Mouse (Mus musculus): Measurements from ENCODE around the gene Hoxa3. TPM values are rescaled to one million over a fixed set of nuclear protein-coding genes. Genes with fewer than 3 reads are reported as not detected.

The Hoxa3 gene
- polyA plus RNA-seq, 1 experiment, result not detected

GRCm38 (mm10) chr6:52223939-52224760, 11.0 kb upstream of the Hoxa3 start:
- peaks cover 3% of the 10 kb centered on the region for H3K4me1 ChIP-seq (ENCODE audit: control insufficient read depth)
- TF ChIP-seq TAL1 (IDR thresholded peaks at IDR 0.05; ENCODE audit: low read length), result no peak
- TF ChIP-seq GATA1 (IDR thresholded peaks at IDR 0.05; ENCODE audit: low read length), result no peak
- H3K36me3 ChIP-seq (ENCODE audit: control insufficient read depth), result no peaks in the 10 kb centered on the region
- H3K9me3 ChIP-seq (ENCODE audit: control insufficient read depth, low read length), result peaks cover 9% of the 10 kb centered on the region
- H3K27me3 ChIP-seq (ENCODE audit: control insufficient read depth), result peaks cover 100% of the 10 kb centered on the region
- H3K4me3 ChIP-seq (replicated peaks), result no peak overlapping the region

DNA sequence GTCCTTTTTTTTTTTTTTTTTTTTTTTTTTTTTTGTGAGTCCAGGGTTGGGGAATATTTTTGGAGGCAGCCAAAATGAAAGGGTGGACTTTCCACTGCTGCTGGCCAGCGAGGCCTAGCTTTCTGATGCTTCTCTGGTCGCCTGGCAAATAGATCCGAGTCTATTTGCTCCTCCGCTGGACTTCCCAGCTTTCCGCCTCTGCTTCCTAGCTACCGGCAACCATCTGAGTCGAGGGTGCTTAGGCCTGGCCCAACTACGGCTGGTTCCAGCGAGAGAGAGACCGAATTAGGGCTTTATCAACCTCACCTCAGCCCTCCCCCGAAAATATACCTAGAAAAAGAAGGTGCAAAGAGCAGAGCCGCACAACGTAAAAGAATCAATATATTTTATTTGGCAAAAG, 9.6 kb upstream of the Hoxa3 start:
- TF ChIP-seq GATA1 (IDR thresholded peaks at IDR 0.05; ENCODE audit: low read length) (no peak), TAL1 (IDR thresholded peaks at IDR 0.05; ENCODE audit: low read length) (no peak)
- Histone ChIP-seq H3K9me3 (ENCODE audit: control insufficient read depth, low read length) (peaks cover 9% of the 10 kb centered on the region), H3K27me3 (ENCODE audit: control insufficient read depth) (peaks cover 100% of the 10 kb centered on the region), H3K4me3 (replicated peaks) (no peak overlapping the region), H3K4me1 (ENCODE audit: control insufficient read depth) (peaks cover 3% of the 10 kb centered on the region), H3K36me3 (ENCODE audit: control insufficient read depth) (no peaks in the 10 kb centered on the region)

DNA sequence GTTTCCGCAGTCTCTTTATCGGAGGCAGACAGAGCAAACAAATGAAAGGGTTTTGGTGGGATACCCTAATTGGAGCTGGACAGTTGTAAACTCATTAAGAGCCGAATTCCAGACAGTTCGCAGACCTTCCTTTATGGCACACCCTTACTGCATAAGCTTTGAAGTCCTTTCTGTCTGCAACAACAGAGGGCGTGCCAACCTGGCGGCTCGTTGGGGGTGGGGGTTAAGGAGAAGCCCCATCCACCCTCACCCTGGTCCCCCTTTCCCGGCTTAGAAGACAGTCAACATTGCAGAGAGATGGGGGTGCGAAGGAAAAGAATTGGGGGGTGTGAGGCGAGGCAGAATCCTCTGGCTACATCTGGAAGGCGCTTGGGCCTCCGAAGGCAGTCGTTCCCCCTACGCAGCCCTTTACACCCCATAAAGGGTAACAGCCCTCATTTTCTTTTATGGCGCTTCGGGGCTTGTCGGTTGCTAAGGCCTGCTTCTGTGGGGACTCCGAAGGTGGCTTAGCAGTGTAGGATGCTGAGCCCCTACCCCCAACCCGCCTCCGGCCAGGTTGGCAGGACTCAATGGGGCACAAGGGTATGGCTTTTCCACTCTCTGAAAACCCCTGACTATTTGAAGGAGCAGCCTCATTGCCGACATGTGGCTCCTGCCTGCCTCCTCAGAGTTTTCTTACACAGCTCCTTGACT, 9.0 kb upstream of the Hoxa3 start:
- H3K27me3 ChIP-seq (ENCODE audit: control insufficient read depth), result peaks cover 100% of the 10 kb centered on the region
- peaks cover 3% of the 10 kb centered on the region for H3K4me1 ChIP-seq (ENCODE audit: control insufficient read depth)
- TF ChIP-seq GATA1 (IDR thresholded peaks at IDR 0.05; ENCODE audit: low read length) (no peak), TAL1 (IDR thresholded peaks at IDR 0.05; ENCODE audit: low read length) (no peak)
- H3K9me3 ChIP-seq (ENCODE audit: control insufficient read depth, low read length), result peaks cover 9% of the 10 kb centered on the region
- H3K4me3 ChIP-seq (replicated peaks), result no peak overlapping the region
- H3K36me3 ChIP-seq (ENCODE audit: control insufficient read depth), result no peaks in the 10 kb centered on the region

- TF ChIP-seq GATA1 (IDR thresholded peaks at IDR 0.05; ENCODE audit: low read length), result no peak
- TF ChIP-seq TAL1 (IDR thresholded peaks at IDR 0.05; ENCODE audit: low read length), result no peak
- Histone ChIP-seq H3K36me3 (ENCODE audit: control insufficient read depth) (no peaks in the 10 kb centered on the region), H3K9me3 (ENCODE audit: control insufficient read depth, low read length) (peaks cover 9% of the 10 kb centered on the region), H3K27me3 (ENCODE audit: control insufficient read depth) (peaks cover 100% of the 10 kb centered on the region), H3K4me3 (replicated peaks) (peak within 1 kb of the TSS; percentile 44), H3K4me1 (ENCODE audit: control insufficient read depth) (peaks cover 3% of the 10 kb centered on the region)
Observed at GRCm38 (mm10) chr6:52221337-52221992, 8.3 kb upstream of the Hoxa3 start, which contains the start of gene Hoxa7. Gene Hoxa7 (minus strand): TSS chr6:52221854.

DNA sequence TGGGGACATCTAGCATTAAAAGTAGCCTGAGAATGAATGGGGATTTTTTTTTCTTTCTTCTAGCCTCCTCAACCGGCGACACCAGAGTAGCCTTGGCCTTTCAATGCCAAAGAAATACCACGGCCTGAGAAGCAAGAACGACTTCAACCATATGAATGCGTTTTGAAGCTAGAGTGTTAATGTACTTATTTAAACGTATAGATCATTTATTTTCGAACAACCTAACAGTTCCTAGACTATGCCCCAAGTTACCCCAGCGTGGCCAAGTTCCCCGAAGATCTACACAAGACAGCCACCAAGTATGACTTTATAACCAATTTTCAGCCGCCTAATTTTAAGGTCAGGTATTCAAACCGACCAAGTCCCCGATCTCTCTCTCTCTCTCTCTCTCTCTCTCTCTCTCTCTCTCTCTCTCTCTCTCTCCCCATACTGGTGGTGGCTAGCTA, 7.8 kb upstream of the Hoxa3 start:
- Histone ChIP-seq H3K27me3 (ENCODE audit: control insufficient read depth) (peaks cover 100% of the 10 kb centered on the region), H3K4me3 (replicated peaks) (no peak overlapping the region), H3K4me1 (ENCODE audit: control insufficient read depth) (peaks cover 3% of the 10 kb centered on the region), H3K36me3 (ENCODE audit: control insufficient read depth) (no peaks in the 10 kb centered on the region), H3K9me3 (ENCODE audit: control insufficient read depth, low read length) (peaks cover 9% of the 10 kb centered on the region)
- TF ChIP-seq TAL1 (IDR thresholded peaks at IDR 0.05; ENCODE audit: low read length) (no peak), GATA1 (IDR thresholded peaks at IDR 0.05; ENCODE audit: low read length) (no peak)

DNA sequence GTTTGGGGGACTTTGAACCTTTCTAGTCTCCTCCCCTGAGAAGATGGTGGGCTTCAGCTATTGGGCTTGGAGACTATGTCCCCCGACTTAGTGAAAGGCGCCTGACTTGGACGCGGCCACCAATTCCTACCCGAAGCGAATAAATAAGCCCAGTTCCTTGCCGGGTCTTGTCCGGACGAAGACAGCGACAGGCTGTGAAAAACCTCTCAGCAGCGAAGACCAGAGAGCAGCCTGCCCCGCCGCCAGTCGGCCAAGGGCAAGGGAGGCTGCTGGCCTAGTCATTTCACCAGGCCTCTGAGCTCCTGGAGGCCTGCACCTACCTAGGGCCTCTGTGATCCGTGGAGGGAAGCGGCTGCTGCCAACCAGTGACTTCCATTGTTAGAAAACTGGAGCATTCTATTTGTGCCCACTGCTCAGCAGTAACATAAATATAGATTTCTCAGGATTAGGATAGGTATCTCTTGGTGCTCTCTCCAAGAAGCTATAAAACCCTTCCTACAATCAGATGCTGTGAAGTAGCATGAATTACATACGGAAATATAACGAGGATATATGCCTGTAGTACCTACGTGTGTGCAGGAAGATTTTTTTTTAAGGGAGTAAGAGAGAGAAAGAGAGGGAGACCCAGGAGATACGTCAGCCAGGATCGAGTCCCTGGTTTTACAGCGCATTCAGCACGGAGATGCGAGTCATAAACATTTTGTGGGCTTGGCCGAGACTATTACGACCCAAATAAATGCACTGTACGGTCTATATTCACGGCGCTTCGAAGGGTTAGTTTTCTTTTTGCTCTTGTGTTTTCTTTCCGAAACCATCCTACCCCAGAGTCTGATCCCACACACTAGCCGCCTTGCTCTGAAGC, 7.1 kb upstream of the Hoxa3 start:
- Histone ChIP-seq H3K4me3 (replicated peaks) (no peak overlapping the region), H3K27me3 (ENCODE audit: control insufficient read depth) (peaks cover 100% of the 10 kb centered on the region), H3K4me1 (ENCODE audit: control insufficient read depth) (peaks cover 3% of the 10 kb centered on the region), H3K36me3 (ENCODE audit: control insufficient read depth) (no peaks in the 10 kb centered on the region), H3K9me3 (ENCODE audit: control insufficient read depth, low read length) (peaks cover 3% of the 10 kb centered on the region; the same call in 1 of the 2 replicates)
- TF ChIP-seq GATA1 (IDR thresholded peaks at IDR 0.05; ENCODE audit: low read length) (no peak), TAL1 (IDR thresholded peaks at IDR 0.05; ENCODE audit: low read length) (no peak)

DNA sequence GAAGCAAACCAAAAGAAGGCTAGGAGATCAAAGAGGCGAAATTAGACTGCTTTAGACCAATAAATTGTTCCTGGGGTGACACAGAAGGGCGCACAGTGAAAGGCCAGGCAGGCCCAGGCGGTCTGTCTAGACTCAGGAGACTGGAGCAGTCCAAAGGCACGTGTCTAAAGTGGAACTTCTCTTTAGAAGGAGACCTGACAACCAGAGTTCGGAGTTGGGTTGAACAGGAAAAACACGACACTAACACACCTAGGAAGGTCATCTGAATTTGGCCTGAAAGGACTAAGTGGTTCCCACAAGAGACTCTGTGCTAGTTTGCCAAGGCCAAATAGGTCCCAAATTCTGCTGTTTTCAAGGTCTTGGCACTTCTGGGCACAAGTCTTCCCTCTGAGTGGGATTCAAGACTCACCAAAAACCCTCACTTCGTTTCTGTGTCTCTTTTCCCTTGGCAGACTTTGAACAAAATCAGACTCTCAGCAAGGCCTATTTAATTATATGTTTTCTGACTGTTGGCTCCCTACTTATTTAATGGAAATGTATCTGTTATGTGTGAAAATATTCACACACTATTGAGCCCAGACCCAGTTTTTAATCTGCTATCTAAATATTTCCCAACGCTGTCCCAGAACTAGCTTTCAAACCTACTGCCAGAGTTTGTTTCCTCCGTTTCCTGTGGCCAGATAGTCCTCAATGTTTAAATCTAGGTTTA, 6.3 kb upstream of the Hoxa3 start:
- H3K27me3 ChIP-seq (ENCODE audit: control insufficient read depth), result peaks cover 100% of the 10 kb centered on the region

More for the DNA sequence above, 6.3 kb upstream of the Hoxa3 start:
- Histone ChIP-seq H3K36me3 (ENCODE audit: control insufficient read depth) (no peaks in the 10 kb centered on the region), H3K4me3 (replicated peaks) (no peak overlapping the region), H3K9me3 (ENCODE audit: control insufficient read depth, low read length) (peaks cover 3% of the 10 kb centered on the region; the same call in 1 of the 2 replicates), H3K4me1 (ENCODE audit: control insufficient read depth) (peaks cover 3% of the 10 kb centered on the region)
- TF ChIP-seq TAL1 (IDR thresholded peaks at IDR 0.05; ENCODE audit: low read length) (no peak), GATA1 (IDR thresholded peaks at IDR 0.05; ENCODE audit: low read length) (no peak)

All from erythroblast, embryonic 14.5 days (primary cell).